ENCODE assay signal across 9 mouse cellular contexts in genomic region chr4:45453271-45453851, GRCm38 (mm10). TPM values are rescaled to one million over a fixed set of nuclear protein-coding genes. Genes with fewer than 3 reads are reported as not detected.
DNase-seq lines count a peak whose midpoint lies in the region; ATAC-seq and TF ChIP-seq lines count a peak whose summit lies in the region.
"Had no signal": no experiment of that assay in that cellular context is flagged by ENCODE, and none has a peak within 500 bp of the region (broad histone marks: within the 10 kb centered on the region; RNA-seq: fewer than 3 reads in every experiment).

No protein-coding gene starts in this region.

- no peaks in the 10 kb centered on the region for H3K27me3 ChIP-seq in kidney, postnatal 0 days (ENCODE audit: insufficient read depth, low read length)
- no peaks in the 10 kb centered on the region for H3K27me3 ChIP-seq in lung, postnatal 0 days (replicated peaks; ENCODE audit: insufficient read depth, low read length)

- ATAC-seq in kidney, postnatal 0 days (replicated peaks; ENCODE audit: low FRiP score, low read depth) = peak; percentile 82
- ATAC-seq in lung, postnatal 0 days = peak; percentile 62

- H3K27ac ChIP-seq in gastrocnemius, adult 2 months = peak overlapping the region; percentile 69
- H3K27ac ChIP-seq in brown adipose tissue, adult 24 weeks (replicated peaks; ENCODE audit: low read depth, low read length) = peak overlapping the region; percentile 51
- H3K27ac ChIP-seq in kidney, postnatal 0 days = peak overlapping the region; percentile 95
- peak overlapping the region; percentile 76 for H3K27ac ChIP-seq in lung, postnatal 0 days (ENCODE audit: low read length)
- H3K27ac ChIP-seq: midbrain, embryonic 12.5 days had no signal

- no peak for TF ChIP-seq EP300 in lung, postnatal 0 days (IDR thresholded peaks at IDR 0.05)

- H3K9me3 ChIP-seq in kidney, postnatal 0 days (replicated peaks; ENCODE audit: low read length) = no peaks in the 10 kb centered on the region
- no peaks in the 10 kb centered on the region for H3K9me3 ChIP-seq in lung, postnatal 0 days (ENCODE audit: low read length)
- H3K9me3 ChIP-seq: midbrain, embryonic 12.5 days had no signal

- no peak overlapping the region; the same call in 1 of the 2 replicates for H3K4me3 ChIP-seq in gastrocnemius, adult 2 months
- no peak overlapping the region for H3K4me3 ChIP-seq in brown adipose tissue, adult 24 weeks (ENCODE audit: insufficient read depth, low read depth, low read length)
- no peak overlapping the region for H3K4me3 ChIP-seq in kidney, postnatal 0 days (replicated peaks; ENCODE audit: low read depth, low read length)
- no peak overlapping the region for H3K4me3 ChIP-seq in lung, postnatal 0 days (ENCODE audit: low read depth, low read length)
- H3K4me3 ChIP-seq: midbrain, embryonic 12.5 days had no signal

- DNase-seq in gastrocnemius, adult 2 months = no peak
- no peak for DNase-seq in gastrocnemius, postnatal 4 days (ENCODE audit: low spot score in 2 of 2)
- peak; percentile 80 for DNase-seq in kidney, postnatal 0 days (ENCODE audit: low spot score)
- peak; percentile 68 for DNase-seq in lung, postnatal 0 days (ENCODE audit: low spot score)
- no peak for DNase-seq in thymus, postnatal 4 days
- DNase-seq in ovary, postnatal 14 days (ENCODE audit: low spot score) = no peak
- DNase-seq in left cerebral cortex, postnatal 14 days (ENCODE audit: low spot score in 2 of 2) = no peak

- 35% methylated on average over 3 of the region's 3 CpGs for WGBS in kidney, postnatal 0 days
- WGBS in lung, postnatal 0 days = 63% methylated on average over 3 of the region's 3 CpGs

- intact Hi-C loops in gastrocnemius, adult 2 months (cut with DNase I) = no loop called here
- intact Hi-C loops in left cerebral cortex, postnatal 14 days (cut with DNase I) = no loop called here

- H3K4me2 ChIP-seq in kidney, postnatal 0 days (ENCODE audit: low read length) = no peak overlapping the region
- H3K4me2 ChIP-seq in lung, postnatal 0 days (replicated peaks; ENCODE audit: low read depth, low read length) = no peak overlapping the region
- H3K4me2 ChIP-seq: midbrain, embryonic 12.5 days had no signal

- no peak for TF ChIP-seq CTCF in gastrocnemius, adult 2 months (IDR thresholded peaks at IDR 0.05)
- TF ChIP-seq CTCF in kidney, postnatal 0 days (IDR thresholded peaks at IDR 0.05; ENCODE audit: low read depth) = no peak
- no peak for TF ChIP-seq CTCF in lung, postnatal 0 days (IDR thresholded peaks at IDR 0.05)

- peaks cover 22% of the 10 kb centered on the region for H3K4me1 ChIP-seq in brown adipose tissue, adult 24 weeks (ENCODE audit: control insufficient read depth, insufficient read depth, insufficient read length, low read length)
- H3K4me1 ChIP-seq in kidney, postnatal 0 days (replicated peaks; ENCODE audit: insufficient read depth, low read length) = peaks cover 50% of the 10 kb centered on the region
- peaks cover 19% of the 10 kb centered on the region for H3K4me1 ChIP-seq in lung, postnatal 0 days (ENCODE audit: insufficient read depth, low read depth, low read length)

- peak overlapping the region; percentile 10; the same call in 1 of the 2 replicates for H3K9ac ChIP-seq in kidney, postnatal 0 days (ENCODE audit: low read depth, low read length)
- H3K9ac ChIP-seq in lung, postnatal 0 days (replicated peaks; ENCODE audit: low read depth) = no peak overlapping the region
- H3K9ac ChIP-seq: midbrain, embryonic 12.5 days had no signal

- 0 out of 2 replicates have a peak, but pooled peaks cover 8% of the 10 kb centered on the region for H3K36me3 ChIP-seq in kidney, postnatal 0 days (ENCODE audit: insufficient read depth, low read length)
- H3K36me3 ChIP-seq in lung, postnatal 0 days (ENCODE audit: insufficient read depth, low read length) = peaks cover 5% of the 10 kb centered on the region; the same call in 1 of the 2 replicates
- H3K36me3 ChIP-seq: midbrain, embryonic 12.5 days had no signal

RNA-seq across cellular contexts. Expression of gene Slc25a51, which starts 44.8 kb away (rescaled TPM):
- 10 to 100 TPM; 90.1 to 99.7 TPM for total RNA-seq in gastrocnemius, adult 2 months (2021)
- total RNA-seq in gastrocnemius, postnatal 4 days (2021) = 10 to 100 TPM; 81.9 to 89.9 TPM
- polyA plus RNA-seq in brown adipose tissue, adult 24 weeks (2012; ENCODE audit: insufficient read depth, insufficient read length, missing spikeins) = 220 and 224 TPM in 2 replicates
- polyA plus RNA-seq in kidney, postnatal 0 days (2015; fragmentation: Nextera tagmentation; extraction: Ambion mirVana) = 62.9 and 70.3 TPM in 2 replicates
- 59.4 and 69.4 TPM in 2 replicates for polyA plus RNA-seq in lung, postnatal 0 days (2015; fragmentation: Nextera tagmentation; extraction: Ambion mirVana)
- total RNA-seq in left cerebral cortex, postnatal 14 days (2021) = 100 to 1,000 TPM; 110 to 111 TPM

Comparison
In these comparisons a context has a peak if more than half of its experiments do, and no peak if none do; other contexts are left out.
1. DNase-seq: peak in kidney, postnatal 0 days (single experiment) and lung, postnatal 0 days (single experiment); none in gastrocnemius, adult 2 months (single experiment), gastrocnemius, postnatal 4 days (0 of 2), thymus, postnatal 4 days (single experiment), ovary, postnatal 14 days (single experiment) and left cerebral cortex, postnatal 14 days (0 of 2).
2. Peak in every context shown above with its lines, with median percentiles within 50 percentile points of each other: H3K27ac ChIP-seq.